Mouse (Mus musculus): ENCODE results near the gene Ccdc114. TPM values are rescaled to one million over a fixed set of nuclear protein-coding genes. Genes with fewer than 3 reads are reported as not detected.
A peak's percentile ranks its signal among the peaks of the same experiment; 100 is the strongest.
"Not testable (repeated sequence)": the region's sequence is repeated elsewhere in the genome, so short reads cannot be mapped to it uniquely, and the experiment has no call there.

Ccdc114 gene
- polyA plus RNA-seq (2016; fragmentation: Nextera tagmentation; extraction: Ambion mirVana), result 5.5 and 6.8 TPM in 2 replicates

DNA sequence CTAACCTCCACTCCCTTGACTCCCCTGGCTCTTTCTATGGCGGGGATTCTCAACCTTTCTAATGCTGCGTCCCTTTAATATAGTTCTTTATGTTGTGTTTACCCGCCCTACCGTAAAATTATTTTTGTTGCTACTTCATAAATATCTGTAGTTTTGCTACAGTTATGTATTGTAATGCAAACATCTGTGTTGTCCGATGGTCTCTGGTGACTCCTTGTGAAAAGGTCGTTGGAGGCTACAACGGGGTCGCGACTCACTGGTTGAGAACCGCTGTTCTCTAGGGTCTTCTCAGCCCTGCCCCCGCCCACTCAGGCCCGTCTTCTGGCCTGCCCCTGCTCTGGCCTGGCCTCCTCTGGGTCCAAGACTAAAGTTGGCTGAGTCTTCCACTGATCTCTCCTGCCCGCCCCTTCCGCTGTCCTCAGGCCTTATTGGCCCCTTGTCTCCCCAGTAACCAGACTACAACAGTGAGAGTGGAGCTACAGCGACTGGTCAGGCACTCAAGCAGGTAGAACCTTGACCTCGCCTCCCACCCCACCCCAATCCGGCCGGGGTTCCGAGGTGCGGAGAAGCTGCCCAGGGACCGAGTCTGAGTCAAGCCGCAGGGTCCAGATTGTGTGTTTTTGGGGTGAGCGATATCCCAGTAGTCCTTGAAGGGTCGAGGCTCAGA, at the start of gene Ccdc114:
Gene Ccdc114 (plus strand): TSS at position 311 of the 667 bp plus-strand sequence.
- Histone ChIP-seq H3K36me3 (no peaks in the 10 kb centered on the region), H3K4me1 (peaks cover 9% of the 10 kb centered on the region), H3K4me3 (peak within 1 kb of the TSS; percentile 42), H3K4me2 (replicated peaks) (peak within 1 kb of the TSS; percentile 61), H3K27me3 (peaks cover 29% of the 10 kb centered on the region), H3K27ac (peak within 1 kb of the TSS; percentile 88), H3K9me3 (replicated peaks) (no peaks in the 10 kb centered on the region), H3K9ac (peak within 1 kb of the TSS; percentile 50; the same call in 1 of the 2 replicates)
- ATAC-seq (ENCODE audit: low FRiP score), result peak; percentile 36
- 6% methylated on average over 24 of the region's 24 CpGs for WGBS

DNA sequence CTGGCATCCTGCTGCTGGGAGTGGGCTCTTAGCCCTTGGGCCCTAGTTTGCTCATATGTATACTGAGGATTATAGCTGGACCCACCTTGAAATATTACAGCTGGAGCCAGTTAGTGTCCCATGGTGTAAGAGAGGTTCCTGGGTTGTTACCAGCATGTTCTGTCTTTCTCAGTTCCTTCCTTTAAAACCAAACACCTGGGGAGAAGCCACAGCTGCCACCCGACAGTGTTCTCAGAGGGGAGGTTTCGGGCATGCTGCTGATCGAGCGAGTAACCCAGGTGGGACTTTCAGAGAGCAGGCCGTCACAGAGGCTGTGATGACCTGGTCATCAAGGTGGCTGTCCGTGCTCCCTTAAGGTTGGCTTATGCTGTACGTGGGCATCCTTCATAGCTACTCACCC, 47.0 kb upstream of the Ccdc114 start:
- Histone ChIP-seq H3K36me3 (peaks cover 65% of the 10 kb centered on the region), H3K4me3 (no peak overlapping the region), H3K27ac (no peak overlapping the region), H3K27me3 (no peaks in the 10 kb centered on the region), H3K9ac (no peak overlapping the region), H3K9me3 (replicated peaks) (0 out of 2 replicates have a peak, but pooled peaks cover 2% of the 10 kb centered on the region), H3K4me2 (replicated peaks) (no peak overlapping the region), H3K4me1 (peaks cover 18% of the 10 kb centered on the region)
- WGBS, result 90% methylated on average over 7 of the region's 7 CpGs
- no peak for ATAC-seq (ENCODE audit: low FRiP score)

DNA sequence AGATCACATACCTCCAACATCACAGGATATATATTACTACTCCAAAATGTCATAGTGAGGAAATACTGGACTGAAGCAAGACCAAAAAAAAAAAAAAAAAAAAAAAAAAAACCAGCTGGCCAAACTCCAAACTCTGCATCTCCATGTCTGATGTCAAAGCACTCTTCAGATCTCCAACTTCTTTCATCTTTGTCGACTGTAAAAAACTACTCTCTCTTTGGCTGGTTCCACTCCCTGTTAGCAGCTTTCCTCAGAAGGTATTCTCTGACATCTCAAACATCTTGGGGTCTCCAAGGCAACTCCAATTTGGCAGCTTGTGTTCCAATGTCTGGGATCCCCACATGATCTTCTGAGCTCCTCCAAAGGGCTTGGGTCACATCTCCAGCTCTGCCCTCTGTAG, 45.6 kb upstream of the Ccdc114 start, which contains the start of gene Grin2d:
Gene Grin2d (minus strand): TSS at position 101 of the 400 bp plus-strand sequence.
- H3K27ac ChIP-seq; H3K4me2 ChIP-seq (replicated peaks); H3K9ac ChIP-seq; H3K9me3 ChIP-seq (replicated peaks); ATAC-seq (ENCODE audit: low FRiP score); H3K27me3 ChIP-seq; H3K4me3 ChIP-seq: not testable (repeated sequence)
- H3K4me1 ChIP-seq, result peaks cover 18% of the 10 kb centered on the region
- peaks cover 79% of the 10 kb centered on the region for H3K36me3 ChIP-seq
- WGBS, result 96% methylated on average over 1 of the region's 1 CpGs

DNA sequence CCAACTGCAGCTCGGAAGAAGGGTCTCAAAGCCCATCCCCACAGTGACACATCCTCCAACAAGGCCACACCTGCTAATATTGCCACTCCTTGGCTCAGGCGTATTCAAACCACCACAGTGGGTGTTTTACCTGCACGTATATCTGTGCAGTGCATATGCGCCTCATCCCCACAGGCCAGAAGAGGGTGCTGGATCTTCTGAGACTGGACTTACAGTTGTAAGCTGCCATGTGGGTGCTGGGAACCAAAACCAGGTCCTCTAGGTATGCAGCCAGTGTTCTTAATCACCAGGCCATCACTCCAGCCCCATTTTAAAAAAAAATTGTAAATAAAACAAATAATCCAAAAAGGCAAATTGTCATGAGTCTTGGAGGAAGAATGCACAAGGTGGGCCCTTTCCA, 43.3 kb upstream of the Ccdc114 start:
- Histone ChIP-seq H3K27me3 (no peaks in the 10 kb centered on the region), H3K4me1 (no peaks in the 10 kb centered on the region), H3K9ac (no peak overlapping the region), H3K4me3 (no peak overlapping the region), H3K27ac (no peak overlapping the region), H3K9me3 (replicated peaks) (0 out of 2 replicates have a peak, but pooled peaks cover 2% of the 10 kb centered on the region), H3K36me3 (peaks cover 90% of the 10 kb centered on the region), H3K4me2 (replicated peaks) (no peak overlapping the region)
- no peak for ATAC-seq (ENCODE audit: low FRiP score)
- WGBS, result 95% methylated on average over 4 of the region's 4 CpGs

DNA sequence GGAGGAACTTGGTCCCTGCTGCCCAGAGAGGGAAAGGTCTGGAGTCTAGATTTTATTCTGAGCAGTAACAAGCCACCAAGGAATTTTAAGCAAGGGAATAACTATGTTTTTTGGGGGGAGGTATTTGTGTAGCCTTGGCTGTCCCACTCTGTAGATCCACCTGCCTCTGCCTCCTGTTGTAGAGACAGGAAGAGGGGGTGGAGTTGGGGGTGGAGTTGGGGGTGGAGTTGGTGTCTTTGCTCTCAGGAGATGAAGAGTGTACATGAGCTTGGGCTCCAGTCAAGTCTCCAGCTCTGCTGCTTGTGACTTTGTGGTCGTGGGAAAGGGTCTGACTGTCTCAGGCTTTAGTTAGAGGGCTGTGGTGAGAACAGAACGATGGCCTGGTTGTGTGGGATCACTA, 42.9 kb upstream of the Ccdc114 start:
- Histone ChIP-seq H3K27me3 (no peaks in the 10 kb centered on the region), H3K9me3 (replicated peaks) (0 out of 2 replicates have a peak, but pooled peaks cover 2% of the 10 kb centered on the region), H3K36me3 (peaks cover 90% of the 10 kb centered on the region), H3K9ac (no peak overlapping the region), H3K27ac (no peak overlapping the region), H3K4me2 (replicated peaks) (no peak overlapping the region), H3K4me3 (no peak overlapping the region), H3K4me1 (no peaks in the 10 kb centered on the region)
- WGBS, result 93% methylated on average over 2 of the region's 2 CpGs
- ATAC-seq (ENCODE audit: low FRiP score), result no peak

DNA sequence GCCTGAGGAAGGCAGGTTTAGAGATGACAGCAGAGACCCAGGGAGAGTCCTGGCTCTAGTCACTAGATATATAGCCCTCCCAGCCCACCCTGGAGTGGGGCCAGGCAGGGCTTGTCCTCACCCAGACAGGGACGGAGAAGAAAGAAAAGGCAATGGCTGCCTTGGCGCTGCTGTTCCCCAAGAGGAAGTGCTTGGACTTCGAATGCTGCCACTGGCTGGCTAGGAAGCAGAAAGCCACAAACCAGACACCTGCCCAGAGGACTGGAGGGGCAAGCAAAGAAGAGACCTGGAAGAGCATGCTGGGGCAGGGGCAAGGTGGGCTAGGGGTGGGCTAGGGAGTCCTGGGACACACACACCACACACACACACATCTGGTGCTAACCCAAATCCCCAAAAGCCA, 36.6 kb upstream of the Ccdc114 start:
- no peak overlapping the region for H3K4me3 ChIP-seq
- no peak overlapping the region for H3K4me2 ChIP-seq (replicated peaks)
- no peaks in the 10 kb centered on the region for H3K27me3 ChIP-seq
- H3K36me3 ChIP-seq, result peaks cover 34% of the 10 kb centered on the region
- H3K4me1 ChIP-seq, result no peaks in the 10 kb centered on the region
- ATAC-seq (ENCODE audit: low FRiP score), result no peak
- 56% methylated on average over 3 of the region's 3 CpGs for WGBS
- H3K9ac ChIP-seq, result no peak overlapping the region
- no peaks in the 10 kb centered on the region for H3K9me3 ChIP-seq (replicated peaks)
- H3K27ac ChIP-seq, result no peak overlapping the region

DNA sequence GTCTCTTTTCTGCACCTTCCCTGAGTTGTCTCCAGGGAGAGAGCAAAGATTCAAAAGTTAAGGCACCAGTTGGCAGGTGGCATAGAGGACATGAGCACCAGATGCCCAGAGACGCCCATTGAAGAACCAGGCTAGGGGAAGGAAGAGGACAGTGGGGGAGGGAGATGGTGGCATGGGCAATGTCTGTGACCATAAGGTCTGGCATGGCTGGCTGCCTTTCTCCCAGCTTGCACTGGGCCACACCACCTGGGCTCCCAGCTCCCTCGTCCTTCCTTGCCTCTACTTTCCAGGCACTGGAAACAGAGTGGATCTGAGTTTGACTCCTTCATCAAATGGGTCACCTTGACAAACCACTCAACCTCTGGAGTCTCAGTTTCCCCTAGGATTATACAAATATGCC, 31.2 kb upstream of the Ccdc114 start:
- H3K4me3 ChIP-seq, result no peak overlapping the region
- H3K4me2 ChIP-seq (replicated peaks), result no peak overlapping the region
- H3K4me1 ChIP-seq, result peaks cover 8% of the 10 kb centered on the region; the same call in 1 of the 2 replicates
- H3K9me3 ChIP-seq (replicated peaks), result no peaks in the 10 kb centered on the region
- 89% methylated on average over 2 of the region's 2 CpGs for WGBS
- no peak for ATAC-seq (ENCODE audit: low FRiP score)
- H3K36me3 ChIP-seq, result no peaks in the 10 kb centered on the region
- no peak overlapping the region for H3K9ac ChIP-seq
- peaks cover 9% of the 10 kb centered on the region; the same call in 1 of the 2 replicates for H3K27me3 ChIP-seq
- no peak overlapping the region for H3K27ac ChIP-seq

DNA sequence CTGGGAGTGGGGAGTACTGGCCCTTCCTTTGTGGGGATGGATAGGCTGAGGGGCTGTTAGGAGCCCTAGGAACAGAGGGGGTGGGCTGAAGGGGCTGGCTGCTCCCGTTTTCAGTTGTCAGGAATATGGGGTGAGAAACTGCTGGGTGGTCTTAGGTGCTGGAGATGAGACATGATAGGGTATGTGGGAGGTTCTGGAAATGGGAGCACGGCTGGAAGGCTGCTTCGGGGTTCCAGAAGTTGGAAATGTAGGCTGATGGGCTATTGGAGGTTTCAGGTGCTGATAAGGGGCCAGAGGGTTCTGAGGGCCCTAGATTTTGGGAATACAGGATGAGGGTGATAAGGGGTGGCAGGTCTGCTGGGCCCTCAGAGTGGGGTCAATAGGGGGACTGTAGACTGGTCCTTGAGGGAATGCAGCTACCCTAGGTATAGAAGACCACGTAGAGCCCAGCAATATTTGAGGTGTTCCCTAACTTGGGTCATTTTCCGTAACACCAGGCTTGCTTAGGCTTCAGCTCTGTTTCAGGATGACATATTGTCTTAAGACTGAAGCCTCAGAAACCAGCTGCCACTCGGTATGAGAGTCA, 27.8 kb upstream of the Ccdc114 start:
- ATAC-seq (ENCODE audit: low FRiP score), result peak; percentile 53
- H3K4me1 ChIP-seq, result peaks cover 8% of the 10 kb centered on the region; the same call in 1 of the 2 replicates
- no peaks in the 10 kb centered on the region for H3K9me3 ChIP-seq (replicated peaks)
- no peaks in the 10 kb centered on the region for H3K36me3 ChIP-seq
- H3K27me3 ChIP-seq, result peaks cover 9% of the 10 kb centered on the region; the same call in 1 of the 2 replicates
- H3K4me3 ChIP-seq, result peak overlapping the region; percentile 4; the same call in 1 of the 2 replicates
- 73% methylated on average over 6 of the region's 6 CpGs for WGBS
- H3K9ac ChIP-seq, result no peak overlapping the region
- peak overlapping the region; percentile 67 for H3K4me2 ChIP-seq (replicated peaks)
- no peak overlapping the region for H3K27ac ChIP-seq

DNA sequence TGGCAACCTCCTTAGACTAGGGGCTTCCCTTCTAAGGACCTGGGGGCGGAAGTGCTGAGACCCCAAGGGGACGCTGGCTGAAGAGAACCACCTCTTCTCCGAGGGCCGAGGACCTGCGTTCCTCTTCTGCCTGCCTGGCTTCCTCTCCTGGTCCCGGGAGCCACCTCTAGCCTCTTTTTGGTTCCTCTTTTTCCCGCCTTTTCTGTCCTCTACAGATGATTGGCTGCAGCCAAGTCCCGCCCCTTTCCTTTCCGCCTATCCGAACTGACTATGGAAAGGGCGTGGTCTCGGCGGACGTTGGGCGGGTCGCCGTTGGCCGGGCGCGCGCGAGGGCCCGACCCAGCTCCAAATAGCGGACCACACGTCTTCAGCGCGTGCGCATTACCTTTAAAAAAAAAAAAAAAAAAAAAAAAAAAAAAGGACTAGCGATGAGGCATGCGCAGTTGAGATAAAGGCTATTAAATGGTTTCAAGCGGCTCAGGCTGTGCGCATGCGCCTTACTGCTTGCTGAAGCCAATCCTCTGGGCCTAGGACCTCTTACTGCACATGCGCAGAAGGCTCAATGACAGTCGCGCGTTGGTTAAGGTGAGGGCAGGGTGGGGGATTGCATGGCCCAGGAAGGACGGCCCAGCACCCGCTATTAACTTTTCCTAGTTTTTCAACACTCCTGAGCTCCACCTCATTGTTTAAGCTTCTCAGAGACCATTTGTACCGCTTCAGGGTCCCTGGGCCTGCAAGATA, 27.2 kb upstream of the Ccdc114 start, which contains the start of the genes Syngr4 and Tmem143:
Gene Syngr4 (minus strand): TSS at position 198 of the 741 bp plus-strand sequence.
Gene Tmem143 (plus strand): TSS at position 425 of the 741 bp plus-strand sequence.
- peak; percentile 90 for ATAC-seq (ENCODE audit: low FRiP score)
- Histone ChIP-seq H3K4me3 (peak within 1 kb of the TSS; percentile 47), H3K27me3 (peaks cover 9% of the 10 kb centered on the region; the same call in 1 of the 2 replicates), H3K27ac (peak within 1 kb of the TSS; percentile 77), H3K4me1 (peaks cover 8% of the 10 kb centered on the region; the same call in 1 of the 2 replicates), H3K9ac (peak within 1 kb of the TSS; percentile 70), H3K36me3 (no peaks in the 10 kb centered on the region), H3K9me3 (replicated peaks) (no peaks in the 10 kb centered on the region), H3K4me2 (replicated peaks) (peak within 1 kb of the TSS; percentile 67)
- under 1% methylated on average over 40 of the region's 40 CpGs for WGBS

DNA sequence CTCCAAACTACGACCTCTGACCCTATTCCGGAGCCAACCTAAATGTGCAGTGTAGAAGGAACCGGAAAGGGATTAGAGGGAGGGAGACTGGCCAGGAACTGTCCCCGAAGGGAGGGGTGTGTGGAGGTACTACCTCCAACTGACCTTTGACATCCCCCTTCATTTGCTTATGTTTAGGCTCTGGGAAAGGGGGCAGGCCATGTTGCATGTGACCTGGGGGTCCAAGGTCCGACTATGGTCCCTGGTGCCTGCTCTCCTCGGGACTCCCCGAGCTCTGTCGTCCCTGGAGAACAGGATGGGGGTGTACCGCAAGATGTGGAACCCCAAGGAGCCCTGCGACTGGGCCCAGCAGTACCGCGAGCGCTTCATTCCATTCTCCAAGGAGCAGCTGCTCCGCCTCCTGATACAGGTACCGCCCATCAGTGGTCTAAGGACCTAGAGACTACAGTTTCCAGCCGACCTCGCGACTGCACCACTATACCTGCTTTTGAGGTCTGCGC, 26.6 kb upstream of the Ccdc114 start:
- no peaks in the 10 kb centered on the region for H3K9me3 ChIP-seq (replicated peaks)
- H3K27me3 ChIP-seq, result peaks cover 9% of the 10 kb centered on the region; the same call in 1 of the 2 replicates
- H3K27ac ChIP-seq, result peak overlapping the region; percentile 77
- H3K4me2 ChIP-seq (replicated peaks), result peak overlapping the region; percentile 67
- H3K4me1 ChIP-seq, result peaks cover 8% of the 10 kb centered on the region; the same call in 1 of the 2 replicates
- WGBS, result 1% methylated on average over 19 of the region's 19 CpGs
- H3K4me3 ChIP-seq, result peak overlapping the region; percentile 47
- peak; percentile 59 for ATAC-seq (ENCODE audit: low FRiP score)
- H3K36me3 ChIP-seq, result no peaks in the 10 kb centered on the region
- peak overlapping the region; percentile 70 for H3K9ac ChIP-seq

DNA sequence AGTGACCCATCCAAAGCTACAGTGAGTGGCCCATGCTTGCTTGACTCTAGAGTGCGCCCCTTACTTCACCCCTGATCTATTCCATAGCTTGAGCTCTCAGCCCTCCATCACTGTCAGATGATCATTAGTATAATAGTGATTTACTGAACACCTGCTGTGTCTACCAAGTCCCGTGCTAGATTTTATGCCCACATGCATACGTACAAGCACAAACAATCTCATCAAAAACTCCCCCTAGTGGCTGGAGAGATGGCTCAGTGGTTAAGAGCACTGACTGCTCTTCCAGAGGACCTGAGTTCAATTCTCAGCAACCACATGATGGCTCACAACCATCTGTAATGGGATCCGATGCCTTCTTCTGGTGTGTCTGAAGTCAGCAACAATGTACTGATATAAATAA, 25.7 kb upstream of the Ccdc114 start:
- not testable (repeated sequence) for H3K9ac ChIP-seq; H3K27me3 ChIP-seq; H3K27ac ChIP-seq; H3K9me3 ChIP-seq (replicated peaks); H3K36me3 ChIP-seq; H3K4me3 ChIP-seq; H3K4me1 ChIP-seq; ATAC-seq (ENCODE audit: low FRiP score)
- peak overlapping the region; percentile 67; the same call in 1 of the 2 replicates for H3K4me2 ChIP-seq (replicated peaks)
- WGBS, result 60% methylated on average over 4 of the region's 4 CpGs

DNA sequence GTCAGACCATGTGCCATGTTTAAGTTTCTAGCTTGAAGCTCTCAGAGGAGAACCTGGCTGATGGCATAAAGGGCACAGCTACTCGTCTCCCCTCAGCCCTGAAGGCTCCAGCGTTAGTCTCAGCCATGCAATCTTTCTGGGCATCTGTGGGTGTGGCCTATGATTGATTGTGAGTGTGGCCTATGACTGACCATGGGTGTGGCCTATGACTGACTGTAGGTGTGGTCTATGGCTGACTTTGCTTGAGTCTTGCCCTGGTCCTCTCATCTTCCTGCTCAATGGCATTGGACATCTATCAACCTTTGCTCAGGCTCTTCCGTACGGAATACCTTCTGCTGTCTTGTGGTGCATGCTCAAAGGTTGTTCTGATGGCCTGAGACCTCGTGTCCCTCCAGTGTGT, 22.3 kb upstream of the Ccdc114 start:
- no peaks in the 10 kb centered on the region for H3K36me3 ChIP-seq
- H3K27ac ChIP-seq, result no peak overlapping the region
- 58% methylated on average over 5 of the region's 5 CpGs for WGBS
- H3K9ac ChIP-seq, result no peak overlapping the region
- H3K4me2 ChIP-seq (replicated peaks), result no peak overlapping the region
- no peak overlapping the region for H3K4me3 ChIP-seq
- ATAC-seq (ENCODE audit: low FRiP score), result no peak
- H3K27me3 ChIP-seq, result no peaks in the 10 kb centered on the region
- no peaks in the 10 kb centered on the region for H3K9me3 ChIP-seq (replicated peaks)
- H3K4me1 ChIP-seq, result peaks cover 4% of the 10 kb centered on the region; the same call in 1 of the 2 replicates

All from hindbrain, embryonic 12.5 days (tissue).